Mouse (Mus musculus) regulatory T cell (primary cell): Measurements from ENCODE around the gene Tuba8.

ENCODE experiments used
- in situ Hi-C: fragments of 300-600 bp; cut with MboI, MseI; formaldehyde crosslinking; loops from one replicate; pipeline ENCODE4 v1.15.1; 2025; ENCODE audit warnings: high pct_unique_total_duplicates

The Tuba8 gene

GRCm38 (mm10) chr6:121210149-121210925 lies at the start of gene Tuba8:
Gene Tuba8, plus strand, starts transcription at chr6:121210696.
- in situ Hi-C loops = loop anchor here (10.0 kb wide), 1 partner anchor 884 kb away; no protein-coding TSS in a partner anchor

- in situ Hi-C loops = no loop called here
Observed at GRCm38 (mm10) chr6:121162616-121163015, 47.9 kb upstream of the Tuba8 start.

- in situ Hi-C loops = no loop called here
Observed at GRCm38 (mm10) chr6:121166098-121166552, 44.4 kb upstream of the Tuba8 start.

- in situ Hi-C loops = no loop called here
Observed at GRCm38 (mm10) chr6:121167381-121167975, 43.0 kb upstream of the Tuba8 start.

GRCm38 (mm10) chr6:121171102-121171501 lies 39.4 kb upstream of the Tuba8 start:
- in situ Hi-C loops = no loop called here

- in situ Hi-C loops = no loop called here
Observed at GRCm38 (mm10) chr6:121173471-121173870, 37.0 kb upstream of the Tuba8 start.

GRCm38 (mm10) chr6:121174761-121175160 lies 35.7 kb upstream of the Tuba8 start:
- in situ Hi-C loops = loop anchor here (5.0 kb wide), 2 partner anchors 42 to 202 kb away; partner anchors contain the start of gene Mical3

- in situ Hi-C loops = loop anchor here (5.0 kb wide), 2 partner anchors 44 to 204 kb away; partner anchors contain the start of gene Mical3
Observed at GRCm38 (mm10) chr6:121176011-121176730, 34.3 kb upstream of the Tuba8 start.

- in situ Hi-C loops = loop anchor here (5.0 kb wide), 2 partner anchors 44 to 204 kb away; partner anchors contain the start of gene Mical3
Observed at GRCm38 (mm10) chr6:121176731-121177098, 33.8 kb upstream of the Tuba8 start.

GRCm38 (mm10) chr6:121177118-121177708 lies 33.3 kb upstream of the Tuba8 start:
- in situ Hi-C loops = loop anchor here (5.0 kb wide), 2 partner anchors 45 to 205 kb away; partner anchors contain the start of gene Mical3

- in situ Hi-C loops = loop anchor here (5.0 kb wide), 2 partner anchors 47 to 207 kb away; partner anchors contain the start of gene Mical3
Observed at GRCm38 (mm10) chr6:121178700-121179358, 31.7 kb upstream of the Tuba8 start.

GRCm38 (mm10) chr6:121179846-121180245 lies 30.6 kb upstream of the Tuba8 start:
- in situ Hi-C loops = loop anchor here (5.0 kb wide), 2 partner anchors 48 to 208 kb away; partner anchors contain the start of gene Mical3

- in situ Hi-C loops = no loop called here
Observed at GRCm38 (mm10) chr6:121183414-121184173, 26.9 kb upstream of the Tuba8 start, which contains the start of gene Pex26. Gene Pex26, plus strand, starts transcription at chr6:121183667.

- in situ Hi-C loops = no loop called here
Observed at GRCm38 (mm10) chr6:121184198-121185140, 26.0 kb upstream of the Tuba8 start.

- in situ Hi-C loops = no loop called here
Observed at GRCm38 (mm10) chr6:121185232-121185631, 25.3 kb upstream of the Tuba8 start.

- in situ Hi-C loops = loop anchor here (10.0 kb wide), 1 partner anchor 53 kb away; the partner anchor contains the start of gene Usp18
Observed at GRCm38 (mm10) chr6:121191261-121192009, 19.1 kb upstream of the Tuba8 start.

GRCm38 (mm10) chr6:121194061-121194955 lies 16.2 kb upstream of the Tuba8 start:
- in situ Hi-C loops = loop anchor here (10.0 kb wide), 1 partner anchor 50 kb away; the partner anchor contains the start of gene Usp18
